Mouse (Mus musculus) heart, postnatal 0 days (tissue): Measurements from ENCODE around the gene Shroom4.

Source experiments
- CTCF ChIP-seq: IDR thresholded peaks from 2 replicates; pipeline ENCODE4 v1.5.1; 2016; ENCODE audit warnings: antibody characterized with exemption, control low read depth, low read depth
- EP300 ChIP-seq: IDR thresholded peaks from 2 replicates; pipeline ENCODE4 v1.6.1; 2016; ENCODE audit warnings: antibody characterized with exemption, low read depth

DNA sequence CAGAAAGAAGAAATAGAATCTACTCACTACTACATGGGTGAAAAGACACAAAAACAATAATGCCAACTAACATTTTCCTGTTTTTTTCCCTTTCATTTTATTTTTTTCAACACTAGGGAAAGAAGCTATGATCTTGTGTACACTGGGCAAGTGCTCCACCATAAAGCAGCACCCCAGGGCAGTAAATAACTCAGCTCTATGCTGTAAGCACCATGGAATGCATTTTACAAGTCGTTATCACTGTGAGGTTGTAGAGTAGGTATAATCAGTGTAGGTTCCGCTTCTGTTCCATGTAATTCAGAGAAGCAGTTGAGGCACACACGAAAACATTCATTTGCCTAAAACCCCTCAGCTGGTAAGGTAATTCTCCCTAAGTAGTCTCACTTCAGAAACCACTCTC, 194.5 kb downstream of the Shroom4 start:
- TF ChIP-seq CTCF (no peak), EP300 (no peak)
